Mouse (Mus musculus): ENCODE results near the gene Pim3. TPM values are rescaled to one million over a fixed set of nuclear protein-coding genes. Genes with fewer than 3 reads are reported as not detected.
"Not testable (repeated sequence)": the region's sequence is repeated elsewhere in the genome, so short reads cannot be mapped to it uniquely, and the experiment has no call there.

Gene Pim3
- 41.3 and 48.3 TPM in 2 replicates for polyA plus RNA-seq (2016; fragmentation: Nextera tagmentation; extraction: Ambion mirVana)

DNA sequence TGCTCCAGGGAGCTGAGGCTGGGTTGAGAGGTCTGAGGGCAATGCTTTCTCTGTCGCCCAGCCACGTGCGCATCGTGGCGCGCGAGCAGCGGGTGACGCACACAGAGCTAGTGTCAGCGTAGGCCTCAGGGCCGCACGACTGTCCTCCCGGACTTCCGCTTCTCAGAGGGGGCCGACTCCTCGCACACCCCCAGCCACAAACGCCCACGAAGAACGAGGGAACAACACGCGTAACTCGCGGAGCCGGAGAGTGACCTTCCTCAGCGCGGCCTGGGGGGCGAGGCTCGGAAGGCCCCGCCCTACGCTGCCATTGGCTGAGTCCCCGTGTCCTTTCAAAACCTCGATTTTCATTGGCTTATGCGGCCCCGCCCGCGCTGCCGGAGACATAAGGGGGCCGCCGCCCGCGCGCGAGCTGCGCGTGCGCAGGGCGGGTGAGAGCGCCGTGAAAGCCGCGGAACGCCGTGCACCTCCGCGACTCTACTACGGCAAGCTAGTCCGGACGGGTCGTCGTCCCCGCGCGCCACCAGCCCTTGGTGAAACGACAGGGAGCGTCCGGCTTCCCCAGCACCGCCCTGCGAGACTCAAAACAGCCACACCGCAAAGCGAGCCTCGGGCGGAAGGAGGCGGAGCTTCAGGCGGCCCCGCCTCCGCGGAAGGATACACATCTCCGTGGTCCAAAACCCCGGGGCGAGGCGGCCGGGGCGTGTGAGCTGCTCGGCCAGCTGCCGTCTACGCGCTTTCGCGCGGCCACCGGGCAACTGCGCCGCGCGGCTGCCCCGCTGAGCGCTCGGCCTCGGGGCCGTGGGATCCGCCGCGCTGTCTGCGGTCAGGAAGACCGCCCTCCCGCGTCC is at the start of gene Pim3:
Gene Pim3 (plus strand): TSS at position 415 of the 851 bp plus-strand sequence.
- Histone ChIP-seq H3K9me3 (no peaks in the 10 kb centered on the region), H3K27ac (peak within 1 kb of the TSS; percentile 98), H3K27me3 (ENCODE audit: insufficient read depth, poor library complexity, severe bottlenecking) (peaks cover 5% of the 10 kb centered on the region; the same call in 1 of the 2 replicates), H3K4me1 (replicated peaks) (peaks cover 62% of the 10 kb centered on the region), H3K36me3 (peaks cover 31% of the 10 kb centered on the region), H3K4me3 (peak within 1 kb of the TSS; percentile 82)
- WGBS = under 1% methylated on average over 107 of the region's 107 CpGs
- peak; percentile 94 for DNase-seq (ENCODE audit: low spot score)

DNA sequence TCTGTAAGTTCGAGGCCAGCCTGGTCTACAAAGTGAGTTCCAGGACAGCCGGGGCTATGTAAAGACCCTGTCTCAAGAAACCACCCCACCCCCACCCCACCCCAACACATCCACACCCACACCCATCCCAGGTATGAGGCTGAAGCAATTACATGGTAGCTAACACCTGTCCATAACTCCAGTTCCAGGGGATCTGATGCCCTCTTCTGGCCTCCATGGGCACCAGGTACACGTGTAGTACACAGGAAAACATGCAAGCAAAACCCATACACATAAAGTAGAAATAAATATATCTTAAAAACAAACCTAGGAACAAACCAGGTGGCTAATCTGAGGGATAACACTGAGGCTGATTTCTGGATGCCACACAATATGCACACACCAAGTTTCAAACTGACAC is 48.7 kb upstream of the Pim3 start:
- 93% methylated on average over 3 of the region's 3 CpGs for WGBS
- H3K4me1 ChIP-seq (replicated peaks) = peaks cover 2% of the 10 kb centered on the region; the same call in 1 of the 2 replicates
- no peak overlapping the region for H3K27ac ChIP-seq
- H3K27me3 ChIP-seq (ENCODE audit: insufficient read depth, poor library complexity, severe bottlenecking) = no peaks in the 10 kb centered on the region
- no peak overlapping the region for H3K4me3 ChIP-seq
- DNase-seq (ENCODE audit: low spot score) = no peak
- no peaks in the 10 kb centered on the region for H3K9me3 ChIP-seq
- peaks cover 80% of the 10 kb centered on the region for H3K36me3 ChIP-seq

DNA sequence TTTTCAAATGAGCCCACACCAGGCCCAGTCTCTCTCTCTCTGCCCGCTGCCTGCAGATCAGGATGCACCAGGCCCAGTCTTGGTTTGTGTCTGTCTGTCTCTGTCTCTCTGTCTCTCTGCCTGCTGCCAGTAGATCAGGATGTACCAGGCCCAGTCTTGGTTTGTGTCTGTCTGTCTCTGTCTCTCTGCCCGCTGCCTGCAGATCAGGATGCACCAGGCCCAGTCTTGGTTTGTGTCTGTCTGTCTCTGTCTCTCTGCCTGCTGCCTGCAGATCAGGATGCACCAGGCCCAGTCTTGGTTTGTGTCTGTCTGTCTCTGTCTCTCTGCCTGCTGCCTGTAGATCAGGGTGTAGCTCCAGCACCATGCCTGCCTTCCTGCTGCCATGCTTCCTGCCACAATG is 48.1 kb upstream of the Pim3 start:
- H3K4me3 ChIP-seq; H3K9me3 ChIP-seq; H3K27ac ChIP-seq; H3K4me1 ChIP-seq (replicated peaks); H3K27me3 ChIP-seq (ENCODE audit: insufficient read depth, poor library complexity, severe bottlenecking); DNase-seq (ENCODE audit: low spot score): not testable (repeated sequence)
- WGBS = 90% methylated on average over 2 of the region's 2 CpGs
- peaks cover 74% of the 10 kb centered on the region for H3K36me3 ChIP-seq

DNA sequence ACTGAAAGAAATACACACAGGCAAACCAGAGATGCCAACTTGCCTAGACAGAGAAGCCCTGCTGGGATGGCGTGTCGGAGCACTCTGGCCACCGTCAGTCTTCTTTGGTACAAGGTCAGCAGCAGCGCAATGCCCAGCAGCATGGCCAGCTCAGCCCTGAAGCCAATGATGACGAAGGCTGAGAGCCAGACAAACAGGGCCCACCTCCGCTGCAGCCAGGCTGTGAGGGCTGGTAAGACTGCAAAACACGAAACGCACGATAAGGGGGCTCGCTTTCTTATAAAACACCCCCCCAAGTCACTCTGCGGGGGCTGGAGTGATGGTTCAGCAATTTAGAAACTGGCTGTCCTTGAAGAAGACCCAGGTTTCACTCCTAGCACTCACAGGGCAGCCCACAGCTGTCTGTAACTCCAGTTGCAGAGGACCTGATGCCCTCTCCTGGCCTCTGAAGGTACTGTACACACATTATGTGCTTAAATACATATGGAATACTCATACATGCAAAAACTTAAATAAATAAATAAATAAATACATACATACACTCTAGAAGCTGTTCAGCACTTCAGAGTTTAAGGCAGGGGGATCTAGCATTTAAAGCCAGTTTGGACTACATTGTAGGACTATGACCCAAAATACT is 47.5 kb upstream of the Pim3 start:
- Histone ChIP-seq H3K27ac (no peak overlapping the region), H3K4me3 (no peak overlapping the region), H3K36me3 (peaks cover 67% of the 10 kb centered on the region), H3K4me1 (replicated peaks) (peaks cover 7% of the 10 kb centered on the region; the same call in 1 of the 2 replicates), H3K27me3 (ENCODE audit: insufficient read depth, poor library complexity, severe bottlenecking) (no peaks in the 10 kb centered on the region), H3K9me3 (no peaks in the 10 kb centered on the region)
- WGBS = 96% methylated on average over 11 of the region's 11 CpGs
- DNase-seq (ENCODE audit: low spot score) = no peak

DNA sequence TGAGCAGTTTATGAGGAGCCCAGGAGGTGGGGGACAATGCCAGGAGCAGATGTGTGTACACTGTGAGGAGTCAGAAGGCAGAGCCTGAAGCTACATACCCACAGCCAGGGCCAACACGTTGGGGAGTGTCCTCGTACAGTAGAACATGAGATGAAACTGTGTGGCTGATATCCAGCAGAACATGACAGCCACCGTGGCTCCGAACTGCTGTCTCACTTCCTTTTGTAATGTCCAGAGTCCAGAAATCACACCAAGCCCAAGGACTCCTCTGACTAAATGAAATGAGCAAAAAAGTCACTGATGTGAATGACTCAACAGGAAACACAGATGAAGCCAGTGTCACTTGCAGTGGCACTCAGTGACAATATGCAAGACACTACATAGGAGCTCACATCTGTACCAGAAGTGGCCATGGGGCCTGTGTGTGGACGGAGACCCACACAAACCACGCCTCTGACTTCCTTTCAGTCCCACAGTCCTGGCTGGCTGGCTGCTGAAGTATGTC is 46.7 kb upstream of the Pim3 start:
- Histone ChIP-seq H3K9me3 (no peaks in the 10 kb centered on the region), H3K4me1 (replicated peaks) (peaks cover 15% of the 10 kb centered on the region), H3K36me3 (peaks cover 60% of the 10 kb centered on the region), H3K4me3 (no peak overlapping the region), H3K27me3 (ENCODE audit: insufficient read depth, poor library complexity, severe bottlenecking) (no peaks in the 10 kb centered on the region), H3K27ac (no peak overlapping the region)
- 90% methylated on average over 6 of the region's 6 CpGs for WGBS
- DNase-seq (ENCODE audit: low spot score) = no peak

DNA sequence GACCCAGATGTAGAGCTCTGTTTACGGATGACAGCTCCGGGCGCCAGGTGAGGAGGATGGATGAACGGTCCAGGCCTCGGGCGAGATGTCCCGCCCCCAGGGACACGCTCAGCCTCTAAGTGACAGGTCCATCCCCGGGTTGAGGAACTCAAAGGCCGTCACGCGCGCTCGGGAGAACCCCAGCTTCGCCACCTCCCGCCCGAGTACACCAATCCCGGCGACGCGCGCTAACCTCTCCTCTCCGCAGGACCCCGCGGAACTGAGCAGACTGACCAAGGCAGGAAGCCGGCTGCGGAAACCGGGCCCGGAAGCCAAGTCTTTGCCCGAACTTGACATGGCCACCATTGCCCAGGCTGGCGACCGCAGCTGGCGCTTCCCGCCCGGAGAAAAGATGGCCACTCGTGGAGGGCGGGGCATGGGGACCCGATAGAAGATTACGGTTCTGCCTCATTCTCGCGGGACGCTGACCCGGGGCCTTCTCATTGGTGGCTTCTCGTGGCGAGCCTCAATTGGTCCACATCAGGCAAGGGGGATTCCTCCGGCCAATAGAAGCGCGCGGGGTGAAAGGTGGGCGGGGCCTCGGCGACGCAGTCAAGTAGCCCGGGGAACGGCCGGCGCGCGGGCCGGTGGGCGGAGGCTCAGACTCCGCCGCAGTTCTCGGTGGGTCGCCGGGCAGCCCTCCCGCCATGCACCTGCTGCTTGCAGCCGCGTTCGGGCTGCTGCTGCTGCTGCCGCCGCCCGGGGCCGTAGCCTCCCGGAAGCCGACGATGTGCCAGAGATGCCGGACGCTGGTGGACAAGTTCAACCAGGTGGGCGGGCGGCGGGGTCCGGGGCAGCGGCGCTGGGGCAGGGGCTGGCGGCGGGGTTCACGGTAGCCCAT is 42.7 kb upstream of the Pim3 start, which contains the start of the genes Alg12 and Creld2:
Gene Alg12 (minus strand): TSS at position 293 of the 880 bp plus-strand sequence.
Gene Creld2 (plus strand): TSS at position 621 of the 880 bp plus-strand sequence.
- no peaks in the 10 kb centered on the region for H3K9me3 ChIP-seq
- peak; percentile 100 for DNase-seq (ENCODE audit: low spot score)
- no peaks in the 10 kb centered on the region for H3K27me3 ChIP-seq (ENCODE audit: insufficient read depth, poor library complexity, severe bottlenecking)
- H3K27ac ChIP-seq = peak within 1 kb of the TSS; percentile 90
- peaks cover 28% of the 10 kb centered on the region for H3K4me1 ChIP-seq (replicated peaks)
- H3K4me3 ChIP-seq = peak within 1 kb of the TSS; percentile 95
- H3K36me3 ChIP-seq = peaks cover 59% of the 10 kb centered on the region
- under 1% methylated on average over 88 of the region's 88 CpGs for WGBS

DNA sequence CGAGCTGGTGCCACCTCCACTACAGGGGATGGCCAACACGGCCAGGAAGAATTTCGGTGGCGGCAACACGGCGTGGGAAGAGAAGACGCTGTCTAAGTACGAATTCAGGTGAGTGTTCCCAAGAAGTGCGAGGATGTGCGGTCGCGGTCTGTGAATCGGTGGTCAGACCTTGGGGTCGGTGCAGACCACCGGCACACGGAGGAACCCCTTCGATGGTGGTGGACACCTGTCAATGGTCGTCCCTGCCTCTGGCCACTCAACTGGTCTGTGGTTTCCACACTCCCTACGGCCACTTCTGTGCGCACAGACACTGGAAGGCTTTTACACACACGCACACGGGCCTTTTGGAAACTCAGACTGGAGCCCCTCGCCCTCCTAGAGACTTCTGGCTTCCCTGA is 42.1 kb upstream of the Pim3 start:
- Histone ChIP-seq H3K9me3 (no peaks in the 10 kb centered on the region), H3K4me3 (peak overlapping the region; percentile 95), H3K27ac (peak overlapping the region; percentile 90), H3K36me3 (peaks cover 59% of the 10 kb centered on the region), H3K4me1 (replicated peaks) (peaks cover 28% of the 10 kb centered on the region), H3K27me3 (ENCODE audit: insufficient read depth, poor library complexity, severe bottlenecking) (no peaks in the 10 kb centered on the region)
- WGBS = 2% methylated on average over 23 of the region's 23 CpGs
- DNase-seq (ENCODE audit: low spot score) = no peak

DNA sequence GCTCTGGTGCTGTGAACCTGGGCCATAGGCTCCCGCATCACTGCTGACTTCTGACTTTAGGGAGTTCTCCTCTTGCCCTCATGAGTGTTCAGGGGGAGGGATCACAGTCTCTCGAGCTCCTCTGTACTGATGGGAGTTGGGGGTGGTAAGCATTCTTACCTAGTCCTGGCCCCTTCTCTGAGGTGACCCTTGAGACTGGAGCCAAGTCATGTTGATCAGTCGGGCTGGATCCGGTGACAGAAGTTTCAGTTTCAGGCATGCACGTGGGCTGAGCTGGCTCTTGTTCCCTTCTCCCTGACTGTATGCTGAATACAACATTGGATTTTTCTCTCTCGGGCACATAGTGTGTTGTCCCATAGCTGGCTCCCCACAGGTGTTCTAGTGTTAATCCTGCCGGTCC is 40.6 kb upstream of the Pim3 start:
- 88% methylated on average over 7 of the region's 7 CpGs for WGBS
- H3K4me1 ChIP-seq (replicated peaks) = peaks cover 28% of the 10 kb centered on the region
- H3K36me3 ChIP-seq = peaks cover 59% of the 10 kb centered on the region
- H3K27me3 ChIP-seq (ENCODE audit: insufficient read depth, poor library complexity, severe bottlenecking) = no peaks in the 10 kb centered on the region
- no peaks in the 10 kb centered on the region for H3K9me3 ChIP-seq
- H3K27ac ChIP-seq = no peak overlapping the region
- no peak for DNase-seq (ENCODE audit: low spot score)
- peak overlapping the region; percentile 95 for H3K4me3 ChIP-seq

DNA sequence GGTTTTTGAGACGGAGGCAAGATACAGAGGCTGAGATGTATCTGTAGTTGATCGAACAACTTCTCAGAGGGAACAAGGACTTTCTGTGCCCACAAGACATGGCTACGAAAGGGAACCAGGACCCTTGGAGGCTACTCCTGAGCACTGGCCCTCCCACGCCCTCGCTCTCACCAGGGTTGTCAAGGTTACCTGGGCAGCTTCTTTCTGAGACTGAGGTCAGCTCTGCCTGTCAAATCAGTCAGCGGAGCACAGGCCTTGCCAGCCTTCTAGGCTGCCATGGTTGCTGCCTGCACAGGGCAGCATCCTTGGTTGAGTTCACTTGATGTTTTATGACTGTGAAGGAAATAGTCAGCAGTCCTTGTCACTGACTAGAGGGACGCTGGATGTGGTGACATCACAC is 39.5 kb upstream of the Pim3 start:
- DNase-seq (ENCODE audit: low spot score) = no peak
- Histone ChIP-seq H3K9me3 (no peaks in the 10 kb centered on the region), H3K36me3 (peaks cover 68% of the 10 kb centered on the region), H3K27ac (no peak overlapping the region), H3K27me3 (ENCODE audit: insufficient read depth, poor library complexity, severe bottlenecking) (no peaks in the 10 kb centered on the region), H3K4me1 (replicated peaks) (peaks cover 28% of the 10 kb centered on the region), H3K4me3 (no peak overlapping the region)
- 94% methylated on average over 7 of the region's 7 CpGs for WGBS

DNA sequence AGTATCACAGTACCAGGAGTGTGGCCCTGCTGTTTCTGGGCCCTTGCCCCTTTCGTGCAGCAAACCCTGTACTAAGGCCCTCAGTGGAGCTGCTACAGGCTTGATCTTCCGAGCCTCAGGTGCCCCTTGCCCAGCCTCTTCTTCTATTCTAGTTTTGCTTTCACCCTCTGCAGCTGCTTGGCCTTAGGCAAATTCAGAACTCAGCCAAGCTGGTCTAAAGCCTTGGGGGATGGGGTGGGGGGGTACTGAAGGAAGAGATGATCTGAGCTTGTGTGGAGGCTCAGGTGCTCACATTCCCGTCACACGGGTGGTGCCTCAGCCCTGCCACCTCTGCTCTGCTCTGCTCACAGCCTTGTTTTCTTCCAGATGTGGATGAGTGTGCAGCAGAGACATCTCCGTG is 38.6 kb upstream of the Pim3 start:
- WGBS = 95% methylated on average over 5 of the region's 5 CpGs
- Histone ChIP-seq H3K4me1 (replicated peaks) (peaks cover 31% of the 10 kb centered on the region), H3K4me3 (no peak overlapping the region), H3K27me3 (ENCODE audit: insufficient read depth, poor library complexity, severe bottlenecking) (no peaks in the 10 kb centered on the region), H3K27ac (no peak overlapping the region), H3K9me3 (no peaks in the 10 kb centered on the region), H3K36me3 (peaks cover 69% of the 10 kb centered on the region)
- no peak for DNase-seq (ENCODE audit: low spot score)

DNA sequence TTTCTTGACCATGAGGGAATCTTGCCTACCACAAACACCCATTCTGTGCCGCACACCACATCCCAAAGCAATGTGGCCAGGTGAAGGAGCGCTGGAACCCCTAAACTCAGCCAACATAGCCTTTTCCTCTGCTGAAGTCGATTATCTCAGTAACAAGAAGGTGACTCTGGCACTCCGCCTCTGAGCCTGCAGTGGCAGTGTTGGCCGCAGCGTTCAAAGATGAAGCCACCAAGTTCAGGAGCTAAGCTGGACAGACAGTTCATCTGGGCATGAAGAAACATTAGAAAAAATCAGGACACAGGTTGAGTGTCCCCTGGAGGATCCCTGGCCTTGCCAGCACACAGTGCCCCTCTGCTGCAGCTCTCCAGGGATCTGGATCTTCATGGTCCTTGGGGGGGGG is 34.5 kb upstream of the Pim3 start:
- no peaks in the 10 kb centered on the region for H3K9me3 ChIP-seq
- no peak overlapping the region for H3K27ac ChIP-seq
- H3K36me3 ChIP-seq = peaks cover 51% of the 10 kb centered on the region
- no peak for DNase-seq (ENCODE audit: low spot score)
- no peak overlapping the region for H3K4me3 ChIP-seq
- H3K4me1 ChIP-seq (replicated peaks) = 0 out of 2 replicates have a peak, but pooled peaks cover 10% of the 10 kb centered on the region
- 93% methylated on average over 6 of the region's 6 CpGs for WGBS
- no peaks in the 10 kb centered on the region for H3K27me3 ChIP-seq (ENCODE audit: insufficient read depth, poor library complexity, severe bottlenecking)
